In the genomic region with DNA sequence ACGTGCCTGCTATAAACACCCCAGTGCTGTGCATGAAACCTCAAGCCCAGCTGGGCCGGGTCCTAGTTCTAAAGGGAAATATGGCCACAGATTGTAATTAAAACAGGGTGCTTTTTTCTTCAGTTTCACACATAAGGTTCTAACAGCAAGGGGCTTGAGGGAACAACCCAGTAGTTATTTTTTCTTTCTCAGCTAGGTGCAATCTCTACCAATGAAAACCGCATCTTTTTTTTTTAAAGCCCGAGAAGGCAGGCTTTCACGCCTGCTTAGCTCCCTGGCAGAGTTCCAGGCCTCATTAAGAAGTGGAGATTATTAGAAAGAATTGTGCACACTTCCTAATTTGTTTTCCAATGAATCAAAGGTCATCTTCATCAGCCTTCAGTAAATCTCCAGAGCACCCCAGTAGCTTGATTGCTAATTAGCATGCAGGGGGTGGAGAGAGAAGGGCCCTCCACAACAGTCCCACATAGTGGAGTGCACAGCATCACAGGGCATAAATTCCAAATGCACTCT, we compare ENCODE assay signal across 16 mouse cellular contexts. TPM values are rescaled to one million over a fixed set of nuclear protein-coding genes. Genes with fewer than 3 reads are reported as not detected.
DNase-seq lines count a peak whose midpoint lies in the region; ATAC-seq lines count a peak whose summit lies in the region.
"Had no signal": no experiment of that assay in that cellular context is flagged by ENCODE, and none has a peak within 500 bp of the region (broad histone marks: within the 10 kb centered on the region; RNA-seq: fewer than 3 reads in every experiment).

No protein-coding gene starts in this region.

- no peaks in the 10 kb centered on the region for H3K9me3 ChIP-seq in hindbrain, embryonic 14.5 days (ENCODE audit: control insufficient read depth, low read length)
- no peaks in the 10 kb centered on the region for H3K9me3 ChIP-seq in hindbrain, embryonic 11.5 days (ENCODE audit: control insufficient read depth, low read length)
- no peaks in the 10 kb centered on the region for H3K9me3 ChIP-seq in forebrain, embryonic 15.5 days
- no peaks in the 10 kb centered on the region for H3K9me3 ChIP-seq in neural tube, embryonic 15.5 days (replicated peaks)
- H3K9me3 ChIP-seq: embryonic facial prominence, embryonic 12.5 days; liver, embryonic 13.5 days had no signal

- H3K9ac ChIP-seq in hindbrain, embryonic 14.5 days: no peak overlapping the region
- no peak overlapping the region for H3K9ac ChIP-seq in hindbrain, embryonic 11.5 days (ENCODE audit: low read depth, low read length)
- no peak overlapping the region for H3K9ac ChIP-seq in forebrain, embryonic 15.5 days (replicated peaks)
- H3K9ac ChIP-seq in neural tube, embryonic 15.5 days (replicated peaks): no peak overlapping the region
- H3K9ac ChIP-seq: embryonic facial prominence, embryonic 12.5 days; liver, embryonic 13.5 days had no signal

- no peak overlapping the region for H3K4me2 ChIP-seq in hindbrain, embryonic 14.5 days (replicated peaks)
- H3K4me2 ChIP-seq in hindbrain, embryonic 11.5 days (replicated peaks; ENCODE audit: low read depth, low read length): no peak overlapping the region
- H3K4me2 ChIP-seq in forebrain, embryonic 15.5 days (replicated peaks): no peak overlapping the region
- no peak overlapping the region for H3K4me2 ChIP-seq in neural tube, embryonic 15.5 days
- H3K4me2 ChIP-seq: embryonic facial prominence, embryonic 12.5 days; liver, embryonic 13.5 days had no signal

- peak; percentile 69 for ATAC-seq in hindbrain, embryonic 14.5 days (ENCODE audit: low FRiP score)
- ATAC-seq in hindbrain, embryonic 11.5 days (ENCODE audit: low FRiP score): no peak
- ATAC-seq in forebrain, embryonic 15.5 days (replicated peaks): peak; percentile 92
- peak; percentile 59; the same call in 1 of the 2 replicates for ATAC-seq in neural tube, embryonic 15.5 days (ENCODE audit: low FRiP score)

- 29% methylated on average over 5 of the region's 5 CpGs for WGBS in hindbrain, embryonic 14.5 days
- 74% methylated on average over 5 of the region's 5 CpGs for WGBS in hindbrain, embryonic 11.5 days
- 3% methylated on average over 5 of the region's 5 CpGs for WGBS in forebrain, embryonic 15.5 days
- 25% methylated on average over 5 of the region's 5 CpGs for WGBS in neural tube, embryonic 15.5 days

- H3K36me3 ChIP-seq in hindbrain, embryonic 14.5 days (replicated peaks; ENCODE audit: control insufficient read depth, insufficient read depth): no peaks in the 10 kb centered on the region
- no peaks in the 10 kb centered on the region for H3K36me3 ChIP-seq in hindbrain, embryonic 11.5 days (ENCODE audit: control insufficient read depth, insufficient read depth, low read length)
- H3K36me3 ChIP-seq in forebrain, embryonic 15.5 days: no peaks in the 10 kb centered on the region
- no peaks in the 10 kb centered on the region for H3K36me3 ChIP-seq in neural tube, embryonic 15.5 days
- H3K36me3 ChIP-seq: embryonic facial prominence, embryonic 12.5 days; liver, embryonic 13.5 days had no signal

- peak; percentile 73 for DNase-seq in hindbrain, embryonic 14.5 days (ENCODE audit: low spot score)
- no peak for DNase-seq in hindbrain, embryonic 11.5 days (ENCODE audit: low spot score)
- DNase-seq in Muller cell, postnatal 12 days (ENCODE audit: inconsistent ontology term): peak; percentile 70
- no peak for DNase-seq in layer of hippocampus, adult 8-10 months (ENCODE audit: low spot score in 2 of 2)
- no peak for DNase-seq in adrenal gland, postnatal 14 days
- DNase-seq: adrenal gland, postnatal 25 days; heart, adult 11 months; heart, postnatal 14 days; kidney, adult 18-20 months; liver, embryonic 13.5 days; lung, postnatal 14 days had no signal

- H3K4me3 ChIP-seq in hindbrain, embryonic 14.5 days (replicated peaks; ENCODE audit: low read length): no peak overlapping the region
- no peak overlapping the region for H3K4me3 ChIP-seq in hindbrain, embryonic 11.5 days (ENCODE audit: low read depth, low read length)
- no peak overlapping the region for H3K4me3 ChIP-seq in forebrain, embryonic 15.5 days
- no peak overlapping the region for H3K4me3 ChIP-seq in neural tube, embryonic 15.5 days (replicated peaks)
- H3K4me3 ChIP-seq: embryonic facial prominence, embryonic 12.5 days; layer of hippocampus, adult 2 months; liver, embryonic 13.5 days had no signal

- peaks cover 11% of the 10 kb centered on the region for H3K4me1 ChIP-seq in hindbrain, embryonic 14.5 days (replicated peaks; ENCODE audit: control insufficient read depth, insufficient read depth, low read length)
- no peaks in the 10 kb centered on the region for H3K4me1 ChIP-seq in hindbrain, embryonic 11.5 days (replicated peaks; ENCODE audit: control insufficient read depth, insufficient read depth, low read length)
- H3K4me1 ChIP-seq in forebrain, embryonic 15.5 days: peaks cover 21% of the 10 kb centered on the region
- H3K4me1 ChIP-seq in neural tube, embryonic 15.5 days: peaks cover 14% of the 10 kb centered on the region
- H3K4me1 ChIP-seq: liver, embryonic 13.5 days had no signal

- H3K27ac ChIP-seq in hindbrain, embryonic 14.5 days: peak overlapping the region; percentile 10; the same call in 1 of the 2 replicates
- H3K27ac ChIP-seq in hindbrain, embryonic 11.5 days (ENCODE audit: low read depth, low read length): no peak overlapping the region
- H3K27ac ChIP-seq in forebrain, embryonic 15.5 days (replicated peaks): peak overlapping the region; percentile 80
- peak overlapping the region; percentile 63; the same call in 1 of the 2 replicates for H3K27ac ChIP-seq in neural tube, embryonic 15.5 days (replicated peaks)
- H3K27ac ChIP-seq: embryonic facial prominence, embryonic 12.5 days; layer of hippocampus, adult 2 months; liver, embryonic 13.5 days had no signal

- H3K27me3 ChIP-seq in hindbrain, embryonic 14.5 days (ENCODE audit: control insufficient read depth, insufficient read depth, low read length): no peaks in the 10 kb centered on the region
- H3K27me3 ChIP-seq in hindbrain, embryonic 11.5 days (ENCODE audit: control insufficient read depth, insufficient read depth, low read length): no peaks in the 10 kb centered on the region
- H3K27me3 ChIP-seq in forebrain, embryonic 15.5 days: no peaks in the 10 kb centered on the region
- H3K27me3 ChIP-seq in neural tube, embryonic 15.5 days (replicated peaks): no peaks in the 10 kb centered on the region
- H3K27me3 ChIP-seq: embryonic facial prominence, embryonic 12.5 days; liver, embryonic 13.5 days had no signal

RNA-seq across cellular contexts. Expression of gene Cpxm2, which starts 29.4 kb away (rescaled TPM):
- 1.6 and 2.1 TPM in 2 replicates for polyA plus RNA-seq in hindbrain, embryonic 14.5 days (2014; fragmentation: Nextera tagmentation; extraction: Ambion mirVana)
- 2.2 and 3.6 TPM in 2 replicates for polyA plus RNA-seq in hindbrain, embryonic 11.5 days (2014; fragmentation: Nextera tagmentation; extraction: Ambion mirVana)
- polyA plus RNA-seq in forebrain, embryonic 15.5 days (2015; fragmentation: Nextera tagmentation; extraction: Ambion mirVana): 2.6 and 3.1 TPM in 2 replicates
- 1.3 and 1.4 TPM in 2 replicates for polyA plus RNA-seq in neural tube, embryonic 15.5 days (2015; fragmentation: Nextera tagmentation; extraction: Ambion mirVana)
- 1 to 10 TPM; 1.7 to 2.9 (median 2.7) TPM for total RNA-seq in layer of hippocampus, adult 8-10 months (2022)
- total RNA-seq in adrenal gland, postnatal 14 days (2021): 4.9 and 5.2 TPM in 2 replicates
- total RNA-seq: CH12.LX had no signal

Comparison
In these comparisons a context has a peak if more than half of its experiments do, and no peak if none do; other contexts are left out.
1. DNase-seq: peak in hindbrain, embryonic 14.5 days (single experiment) and Muller cell, postnatal 12 days (single experiment); none in hindbrain, embryonic 11.5 days (single experiment), layer of hippocampus, adult 8-10 months (0 of 2) and adrenal gland, postnatal 14 days (single experiment).